Mouse (Mus musculus): ENCODE measurements around the gene Slc35b2.

- TF ChIP-seq CTCF (conservative IDR thresholded peaks at IDR 0.05; ENCODE audit: low read length), result no peak
- TF ChIP-seq POU5F1 (IDR thresholded peaks at IDR 0.05; ENCODE audit: borderline replicate concordance, low read length), result no peak
These were observed 26.7 kb downstream of the Slc35b2 start for GRCm38 (mm10) chr17:45590410-45590809.

All from E14TG2a.4 (cell line).